Mouse (Mus musculus): ENCODE measurements around the gene Sec16a. TPM values are rescaled to one million over a fixed set of nuclear protein-coding genes. Genes with fewer than 3 reads are reported as not detected.

Gene Sec16a
- total RNA-seq, 2 experiments from 2014 or later, result 26.3 to 36.5 TPM

DNA sequence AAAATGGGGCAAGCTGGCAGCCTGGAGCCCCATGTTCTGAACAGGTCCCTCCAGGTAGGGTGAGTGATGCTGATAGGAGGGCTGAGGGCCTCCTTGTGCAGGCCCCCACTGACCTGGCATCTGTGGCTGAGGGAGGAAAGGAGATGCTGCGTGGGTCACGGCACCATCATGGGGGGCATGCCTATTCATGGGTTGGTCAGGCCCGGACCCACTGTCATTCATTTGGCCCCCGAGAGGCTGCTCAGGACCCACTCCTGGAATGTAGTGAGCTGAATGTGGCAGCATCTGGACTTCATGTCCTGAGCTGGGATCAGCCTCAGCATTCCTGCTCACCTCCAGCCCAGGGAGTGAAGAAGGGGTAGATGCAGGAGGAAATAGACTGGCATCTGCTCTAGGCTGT is 3.8 kb downstream of the Sec16a start:
- no peak for DNase-seq

DNA sequence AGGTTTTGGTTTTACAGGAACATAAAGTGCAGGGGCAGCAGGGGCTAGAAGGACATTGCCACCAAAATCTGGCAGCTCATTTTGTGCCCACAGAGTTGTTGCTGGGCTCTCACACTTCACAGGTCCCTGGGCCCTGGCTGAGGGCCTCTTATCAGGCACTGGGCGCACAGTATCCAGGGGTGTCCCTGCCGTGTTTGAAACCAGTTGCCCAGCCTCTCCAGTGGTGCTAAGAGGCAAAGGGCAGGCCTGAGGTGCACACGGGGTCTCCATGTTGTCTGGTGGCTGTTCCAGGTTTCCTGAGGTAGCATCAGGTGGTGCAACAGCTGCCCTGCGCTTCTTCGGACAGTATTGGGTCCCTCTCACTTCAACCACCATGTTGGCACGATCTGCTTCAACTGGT is 5.3 kb downstream of the Sec16a start:
- no peak for DNase-seq

DNA sequence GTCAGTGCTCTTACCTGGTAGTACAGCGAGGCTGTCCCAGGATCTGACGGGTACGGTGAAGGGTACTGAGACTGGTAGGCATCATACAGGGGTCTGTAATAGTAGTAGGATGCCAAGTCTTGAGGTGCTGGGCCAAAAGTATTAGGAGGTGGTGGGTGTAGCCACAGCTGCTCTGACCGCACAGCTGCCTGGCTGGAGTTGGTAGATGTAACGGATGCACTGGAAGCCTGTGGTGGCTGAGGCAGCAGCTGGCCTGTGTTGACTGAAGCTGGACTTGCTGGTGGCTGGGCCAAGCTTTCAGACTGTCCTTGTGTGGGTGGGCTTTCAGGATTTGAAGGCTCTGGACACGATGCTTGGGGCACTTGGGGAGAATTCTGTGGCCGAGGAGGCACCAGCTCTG is 6.6 kb downstream of the Sec16a start:
- DNase-seq, result no peak

DNA sequence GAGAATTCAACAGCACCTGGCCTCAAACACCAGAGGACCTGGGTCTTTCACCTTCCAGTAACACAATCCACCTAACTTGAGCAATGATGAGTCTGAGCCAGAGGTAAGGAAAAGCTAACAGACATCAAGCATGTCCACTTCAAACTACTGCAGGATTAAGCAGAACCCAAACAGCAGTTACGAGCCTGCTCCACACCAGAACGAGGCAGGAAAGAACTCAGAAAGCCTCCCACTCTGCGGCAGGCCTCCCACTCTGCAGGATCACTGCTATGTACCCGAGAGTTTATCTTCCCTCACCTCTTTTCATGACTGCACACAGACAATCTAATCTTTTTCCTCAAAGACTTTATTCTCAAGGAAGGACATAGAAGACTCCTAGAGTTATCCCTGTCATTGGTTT is 7.8 kb downstream of the Sec16a start:
- no peak for DNase-seq

DNA sequence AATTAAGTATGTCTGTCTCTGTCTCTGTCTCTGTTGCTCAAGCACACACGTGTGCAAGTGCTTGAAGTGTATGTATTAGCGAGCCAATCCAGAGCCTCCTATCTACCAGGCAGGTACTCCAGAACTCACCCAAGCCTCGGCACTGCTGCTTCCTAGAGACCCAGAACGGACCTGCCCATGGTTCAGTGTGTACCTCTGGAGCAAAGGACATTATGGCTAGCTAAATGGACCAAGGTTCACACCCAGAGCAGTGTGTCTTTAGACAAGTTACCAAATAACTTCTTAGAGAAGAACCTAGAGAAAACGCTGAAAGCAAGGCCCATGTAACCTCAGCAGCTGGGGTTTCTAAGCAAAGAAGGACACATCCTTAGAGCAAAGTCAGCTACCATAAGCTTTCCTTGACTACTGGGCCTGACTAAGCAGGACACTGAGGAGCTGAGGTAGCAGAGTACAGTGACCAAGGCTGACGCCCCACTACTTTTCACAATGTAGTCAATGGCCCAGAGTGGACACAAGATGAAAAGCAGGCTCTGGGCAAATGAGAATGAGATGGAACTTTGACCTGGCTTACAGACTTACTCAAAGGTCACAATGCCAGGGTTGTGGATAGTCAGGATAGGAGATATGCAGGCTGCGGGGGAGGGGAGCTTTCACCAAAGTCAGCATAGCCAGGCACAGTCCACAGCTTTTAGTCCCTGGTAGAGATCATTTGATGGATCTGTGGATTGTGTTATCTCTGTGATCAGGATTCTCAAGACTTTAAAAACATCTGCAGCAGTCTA is 10.0 kb downstream of the Sec16a start:
- DNase-seq, result no peak

DNA sequence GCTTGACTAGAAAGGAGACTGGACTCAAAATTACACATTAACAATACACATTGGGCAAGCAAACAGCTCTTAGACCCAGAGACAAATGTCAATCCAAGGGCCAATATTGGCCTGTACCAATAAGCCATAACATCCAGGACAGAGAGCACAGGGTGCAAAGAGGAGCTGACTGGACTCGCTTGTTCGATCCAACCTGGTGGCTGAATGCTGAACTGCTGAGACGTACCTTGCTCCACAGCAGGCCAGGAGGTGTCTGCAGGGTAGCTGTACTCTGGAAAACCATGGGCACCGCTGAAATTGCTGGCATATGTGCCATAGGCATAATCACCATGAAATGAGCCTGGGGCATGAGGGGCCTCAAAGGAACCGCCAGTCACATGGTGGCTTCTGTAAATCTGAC is 15.2 kb downstream of the Sec16a start:
- DNase-seq, result no peak

DNA sequence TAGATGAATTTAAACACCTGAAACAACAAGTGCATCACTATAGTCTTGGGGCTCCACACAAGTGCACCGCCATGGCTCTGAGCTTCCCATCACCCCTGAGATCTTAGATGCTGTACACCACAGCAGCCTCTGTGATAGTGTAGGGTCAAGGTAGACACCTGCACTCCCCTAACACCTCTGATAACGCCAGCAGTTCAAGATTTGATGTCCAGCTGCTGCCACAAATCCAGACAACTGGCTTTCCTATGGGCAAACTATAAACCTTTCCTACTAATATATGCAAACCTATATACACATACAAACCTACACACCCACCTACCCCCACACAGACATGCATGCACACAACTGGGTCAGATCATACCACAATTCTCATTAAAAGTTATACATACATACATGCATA is 20.5 kb downstream of the Sec16a start:
- no peak for DNase-seq

DNA sequence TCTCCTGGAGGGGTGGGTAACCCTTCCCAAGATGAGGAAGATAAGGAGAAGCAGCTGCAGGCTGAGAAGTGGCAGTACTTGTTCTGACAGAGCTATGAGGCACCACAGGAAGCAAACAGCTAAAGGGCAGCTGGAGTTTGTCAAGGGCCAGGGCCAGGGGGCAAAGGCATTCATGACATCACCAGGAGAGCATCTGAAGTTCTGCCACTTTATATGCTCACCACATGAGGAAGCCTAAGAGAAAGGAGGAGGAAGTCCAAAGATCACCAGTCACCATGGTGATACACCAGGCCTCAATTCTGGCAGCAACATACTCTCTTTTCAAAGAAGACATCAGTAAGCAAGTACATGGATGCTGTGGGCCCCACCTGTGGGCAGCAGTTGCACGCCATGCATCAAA is 21.9 kb downstream of the Sec16a start:
- no peak for DNase-seq

DNA sequence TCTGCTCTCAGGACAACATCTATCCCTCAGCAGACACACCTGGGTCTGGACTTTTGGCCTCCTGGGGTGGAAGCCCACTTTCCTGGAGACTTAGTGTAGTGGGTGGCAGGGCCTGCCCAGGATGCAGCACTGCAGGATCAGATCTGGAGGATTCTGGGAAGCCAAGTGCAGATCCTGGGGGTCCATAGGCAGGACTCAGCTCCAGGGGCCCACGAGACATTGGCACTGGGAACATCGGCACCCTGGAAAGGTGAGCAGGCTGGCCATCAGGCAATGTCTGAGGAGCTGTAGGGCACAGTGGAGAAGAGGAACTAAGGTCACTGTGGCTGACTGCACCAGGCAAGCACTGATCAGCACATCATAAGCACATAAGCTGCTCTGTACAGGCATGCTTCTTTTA is 23.0 kb downstream of the Sec16a start:
- no peak for DNase-seq

DNA sequence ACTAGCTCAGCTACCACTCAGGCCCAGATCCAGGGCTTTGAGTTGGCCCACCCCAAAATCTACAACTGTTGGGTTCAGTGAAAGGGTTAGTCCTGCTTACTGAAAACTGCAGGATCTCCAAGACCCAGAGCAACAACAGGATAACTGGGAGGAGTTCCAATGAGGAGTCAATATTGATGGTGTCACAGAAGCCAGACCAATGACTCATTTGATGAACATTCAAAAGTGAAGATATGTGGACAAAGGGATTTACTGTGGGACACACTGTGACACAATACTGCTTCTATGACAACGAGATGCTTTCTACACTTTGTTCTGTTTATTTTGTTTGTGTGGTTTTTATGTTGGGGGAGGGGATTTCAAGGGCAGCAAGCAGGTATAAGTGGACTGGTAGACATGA is 26.9 kb downstream of the Sec16a start:
- DNase-seq, result no peak

DNA sequence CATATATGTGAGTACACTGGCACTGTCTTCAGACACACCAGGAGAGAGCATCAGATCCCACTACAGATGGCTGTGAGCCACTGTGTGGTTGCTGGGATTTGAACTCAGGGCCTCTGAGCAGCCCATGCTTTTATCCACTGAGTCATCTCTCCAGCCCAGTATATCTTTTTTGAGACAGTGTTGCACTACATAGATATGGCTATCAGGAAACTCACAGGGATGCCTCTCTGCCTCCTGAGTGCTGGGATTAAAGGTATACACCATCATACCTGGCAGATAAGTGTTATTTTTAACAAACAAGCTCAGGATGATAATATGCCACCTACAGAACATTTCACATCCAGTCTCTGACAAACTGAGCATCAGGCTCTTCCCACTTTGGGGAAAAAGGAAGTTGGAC is 27.9 kb downstream of the Sec16a start:
- DNase-seq, result no peak

DNA sequence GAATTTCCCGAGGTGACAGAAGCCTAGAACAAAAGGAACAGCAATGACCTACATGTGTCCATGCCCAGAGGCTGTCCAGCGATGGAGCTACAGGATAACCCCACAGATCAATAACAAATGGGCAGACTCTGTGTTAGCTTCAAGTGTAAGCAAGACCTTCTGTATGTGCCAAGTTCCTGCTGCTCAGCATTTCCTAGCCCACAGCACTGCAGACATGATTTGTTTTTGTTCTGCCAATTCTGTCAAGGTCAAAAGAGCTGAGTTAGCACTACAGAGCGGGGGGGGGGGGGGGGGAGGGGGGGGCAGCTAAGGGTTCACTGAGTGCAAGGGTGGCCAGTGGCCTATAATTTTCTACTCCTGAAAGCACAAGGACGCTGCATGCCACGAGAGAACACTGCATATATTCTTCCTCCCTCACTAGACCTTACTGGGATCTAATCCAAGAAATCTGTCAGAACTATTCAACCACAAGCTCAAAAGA is 34.0 kb downstream of the Sec16a start:
- no peak for DNase-seq

DNA sequence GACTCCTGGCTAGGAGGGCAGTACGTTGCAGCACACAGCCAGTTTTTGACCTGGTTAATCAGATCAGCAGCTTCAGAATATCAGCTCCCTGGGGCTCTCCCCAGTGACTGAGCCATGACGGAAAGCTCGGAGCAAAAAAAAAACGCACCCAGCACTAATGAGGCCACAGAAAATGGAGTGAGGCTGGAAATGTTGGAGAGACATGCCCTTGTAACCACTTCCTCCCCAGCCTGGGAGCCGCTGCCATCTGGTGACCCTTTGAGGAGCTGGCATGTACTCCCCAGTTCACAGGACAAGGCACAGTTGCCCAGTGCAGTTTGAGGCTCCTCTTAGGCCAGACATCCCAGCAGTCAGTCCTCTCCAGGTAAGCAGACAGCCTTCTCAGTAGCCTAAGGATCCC is 34.9 kb downstream of the Sec16a start:
- no peak for DNase-seq

DNA sequence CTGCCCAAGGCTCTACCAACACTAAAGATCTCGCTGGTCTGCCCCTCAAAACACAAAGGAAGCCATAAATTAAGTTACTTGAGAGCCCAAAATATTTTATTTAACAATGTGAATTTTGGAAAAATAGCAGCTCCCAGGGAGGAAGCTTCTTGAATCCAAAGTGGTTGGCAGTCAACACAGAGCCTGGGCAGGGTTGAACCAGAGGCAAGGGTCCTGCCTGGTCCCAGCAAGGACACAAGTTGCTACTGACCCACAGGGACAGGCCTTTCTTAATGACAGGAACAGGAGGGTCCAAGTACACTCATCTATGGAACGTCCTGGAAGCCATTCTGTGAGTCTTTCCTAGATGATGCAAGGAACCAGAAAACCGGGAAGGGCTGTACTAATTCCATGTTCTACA is 35.7 kb downstream of the Sec16a start:
- no peak for DNase-seq

DNA sequence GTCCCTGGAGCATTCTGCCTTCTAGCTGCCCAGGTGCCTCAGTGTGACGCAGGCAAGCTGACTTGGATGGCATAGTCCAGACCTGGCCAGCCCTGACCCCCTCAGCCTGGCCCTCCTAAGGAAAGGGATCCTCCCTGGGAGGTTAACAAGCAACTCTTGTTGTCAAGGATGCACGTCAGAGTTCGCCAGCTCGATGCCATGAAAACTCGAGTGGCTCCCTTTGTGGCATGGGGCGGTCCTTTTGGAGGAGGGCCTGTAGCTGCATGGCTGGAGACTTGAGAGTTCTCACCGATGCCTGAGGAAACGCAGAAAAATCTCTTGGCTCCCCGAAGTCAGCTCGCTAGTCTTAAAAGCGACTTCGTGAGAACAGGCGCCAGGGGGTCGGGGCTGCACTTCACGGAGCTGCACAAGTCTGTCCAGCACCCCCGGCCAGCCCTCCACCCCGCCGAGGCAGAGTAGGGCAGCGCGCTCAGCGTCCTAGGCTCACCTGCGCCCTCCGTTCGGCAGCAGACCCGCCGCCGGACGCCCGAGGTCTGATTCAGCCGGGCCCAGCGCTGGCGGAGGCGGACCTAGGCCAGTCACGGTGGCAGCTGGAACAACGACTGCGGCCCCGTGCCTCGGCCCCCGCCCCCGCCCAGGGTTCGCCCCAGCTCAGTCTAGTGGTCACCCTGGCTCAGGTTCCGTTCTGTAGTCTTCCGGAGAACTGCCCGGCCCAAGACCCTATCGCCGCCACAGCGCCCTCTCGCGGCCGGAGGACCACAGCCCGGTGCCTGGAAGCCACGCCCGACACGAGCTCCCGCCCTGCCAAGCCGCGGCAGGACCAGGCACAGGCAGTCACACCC is 36.3 kb downstream of the Sec16a start, which contains the start of gene Inpp5e:
Inpp5e (minus strand) TSS at position 689 of the 842 bp plus-strand sequence.
- DNase-seq, result peak; percentile 99

DNA sequence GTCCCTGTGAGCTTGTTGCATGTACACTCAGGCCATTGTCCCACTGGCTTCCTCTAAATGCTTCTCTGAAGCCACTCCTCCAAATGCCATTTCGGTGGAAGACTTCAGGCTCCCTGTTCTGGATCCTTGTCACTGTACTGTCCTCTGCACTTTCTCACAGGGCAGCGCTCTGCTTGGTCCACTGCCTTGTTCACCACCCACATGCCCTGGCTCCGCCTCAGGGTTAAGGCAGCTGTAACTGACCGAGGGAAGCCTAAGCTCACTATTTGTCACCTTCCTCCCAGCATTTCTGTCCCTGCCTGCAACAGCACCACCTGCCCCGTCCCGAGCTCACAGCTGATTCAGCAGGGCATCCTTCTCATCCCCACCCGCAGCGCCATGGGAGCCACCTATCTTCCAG is 41.7 kb downstream of the Sec16a start:
- DNase-seq, result no peak

DNA sequence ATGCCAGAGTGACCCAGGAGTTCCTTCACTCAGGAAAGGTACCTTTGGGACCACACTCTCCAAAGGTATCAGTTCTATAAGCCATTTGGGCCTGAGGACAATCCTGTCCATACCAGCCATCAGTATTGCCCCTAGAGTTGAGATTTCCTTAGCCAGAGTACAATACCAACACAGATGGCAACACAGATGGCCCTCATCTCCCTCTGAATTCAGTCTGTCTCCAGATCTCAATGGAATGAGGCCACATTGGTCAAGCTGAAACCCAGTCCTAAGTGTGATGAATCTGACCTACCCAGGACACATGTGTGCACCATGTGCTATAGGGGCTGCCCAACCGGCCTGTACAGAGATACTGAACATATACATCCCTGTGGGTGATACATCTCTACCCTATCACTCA is 42.8 kb downstream of the Sec16a start:
- DNase-seq, result no peak

DNA sequence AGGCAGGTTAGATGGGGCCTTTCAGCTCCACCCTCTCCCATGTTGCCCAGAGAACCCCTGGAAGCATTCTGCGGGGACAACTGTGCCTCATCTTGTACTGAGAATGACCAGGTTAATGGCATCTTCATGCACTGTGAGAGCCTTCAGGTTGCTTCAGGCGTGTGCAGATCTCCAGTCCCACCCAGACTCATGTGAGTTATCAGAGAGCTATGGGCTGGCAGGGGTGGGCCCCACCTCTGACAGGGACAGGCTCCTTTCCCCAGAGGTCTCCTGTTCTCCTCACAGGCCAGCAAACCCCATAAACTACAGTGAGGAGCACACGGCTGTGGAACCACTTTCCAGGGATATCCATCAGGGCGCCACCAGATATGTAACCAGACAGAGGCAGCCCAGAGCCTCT is 44.0 kb downstream of the Sec16a start:
- DNase-seq, result no peak

DNA sequence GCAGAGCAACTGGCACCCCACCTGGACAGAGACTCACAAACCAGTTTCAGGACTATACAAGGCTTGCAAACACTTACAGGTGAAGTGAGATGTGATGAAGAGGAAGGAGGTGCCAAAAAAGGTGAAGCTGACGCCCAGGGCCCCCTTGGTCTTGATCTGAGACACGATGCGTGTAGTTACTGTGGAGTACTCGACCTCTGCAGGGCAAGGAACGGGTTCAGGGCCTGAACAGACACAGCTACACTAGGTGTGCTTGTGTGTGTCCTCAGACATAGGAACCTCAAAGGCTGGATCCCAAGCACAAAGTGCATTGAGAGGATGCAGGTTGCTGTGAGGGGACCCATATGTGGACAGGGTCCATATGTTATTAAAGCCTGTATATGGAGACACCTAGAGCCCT is 44.7 kb downstream of the Sec16a start:
- DNase-seq, result no peak

DNA sequence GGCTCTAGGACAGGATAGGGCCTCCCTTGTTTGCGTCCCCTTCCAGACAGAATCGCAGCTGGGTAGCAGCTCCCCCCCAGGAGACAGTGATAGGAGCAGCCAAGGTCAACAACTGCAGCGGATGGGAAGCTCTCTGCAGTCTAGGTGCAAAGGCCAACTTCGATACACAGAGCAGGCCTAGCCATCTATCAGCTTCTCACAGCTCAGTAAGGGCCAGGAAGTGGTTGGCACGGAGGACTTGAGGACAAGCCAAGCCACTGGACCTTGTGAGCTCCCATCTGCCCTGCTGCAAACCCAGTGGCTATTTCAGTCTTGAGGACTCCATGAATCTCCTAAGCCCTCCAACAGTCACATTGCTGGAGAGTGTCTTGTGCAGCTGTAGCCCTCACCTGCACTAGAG is 45.4 kb downstream of the Sec16a start:
- DNase-seq, result peak; percentile 32

DNA sequence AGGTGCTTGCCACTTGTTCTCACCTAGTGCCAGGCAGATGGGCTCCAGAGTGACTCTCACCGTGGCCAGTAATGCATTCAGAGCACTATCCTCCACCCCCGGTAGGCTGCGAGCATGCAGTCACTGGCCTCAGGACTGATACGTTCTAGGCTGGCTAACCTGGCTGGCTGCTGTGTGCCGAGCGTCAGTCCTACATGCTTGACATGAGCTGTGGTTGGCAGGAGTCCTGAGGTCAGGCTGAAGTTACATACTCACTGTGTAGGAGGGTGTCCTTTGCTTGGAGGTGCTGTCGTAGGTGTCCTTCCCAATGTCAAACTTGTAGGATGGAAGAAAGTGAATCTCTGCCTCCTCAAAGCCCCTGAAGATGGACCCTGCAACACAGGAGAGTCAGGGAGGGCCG is 46.0 kb downstream of the Sec16a start:
- no peak for DNase-seq

DNA sequence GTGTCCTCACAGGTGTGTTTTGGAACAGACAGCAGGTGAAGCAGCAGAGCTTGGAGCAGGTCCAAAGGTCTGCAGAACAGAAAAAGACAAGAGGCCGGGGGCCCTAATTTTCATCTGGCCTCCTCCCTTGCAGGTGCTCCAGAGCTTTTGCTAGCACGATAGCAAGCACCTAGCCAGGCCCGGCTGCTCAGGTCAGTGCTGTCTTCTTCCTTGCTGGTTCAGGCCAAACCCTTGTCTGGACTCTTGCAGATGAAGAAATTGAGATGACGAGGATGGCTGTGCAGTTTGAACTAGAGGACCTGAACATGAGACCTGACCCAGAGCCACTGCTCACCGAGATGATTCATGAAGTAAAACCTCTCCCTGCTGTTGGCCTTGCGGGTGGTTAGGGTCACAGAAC is 53.4 kb downstream of the Sec16a start:
- no peak for DNase-seq

DNA sequence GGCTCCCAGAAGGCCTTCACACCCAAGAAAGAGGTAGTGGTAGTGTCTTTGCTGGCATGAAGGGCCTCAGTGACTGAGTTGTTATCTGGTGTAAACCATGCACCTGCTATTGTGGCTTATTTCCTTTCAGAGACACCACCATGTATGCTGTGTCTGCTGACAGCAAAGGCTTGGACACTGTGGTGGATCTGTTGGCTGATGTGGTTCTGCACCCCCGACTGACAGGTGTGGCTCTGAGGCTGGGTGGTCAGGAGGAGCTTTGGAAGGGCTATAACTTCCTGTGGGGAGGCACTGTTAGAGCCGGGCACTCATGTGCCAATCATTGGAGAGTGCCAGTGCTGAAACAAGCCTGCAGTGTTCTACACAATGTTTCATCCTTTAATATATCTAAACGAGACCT is 54.1 kb downstream of the Sec16a start:
- no peak for DNase-seq

Measured in gastrocnemius, postnatal 10 days (tissue).